In the genomic region with DNA sequence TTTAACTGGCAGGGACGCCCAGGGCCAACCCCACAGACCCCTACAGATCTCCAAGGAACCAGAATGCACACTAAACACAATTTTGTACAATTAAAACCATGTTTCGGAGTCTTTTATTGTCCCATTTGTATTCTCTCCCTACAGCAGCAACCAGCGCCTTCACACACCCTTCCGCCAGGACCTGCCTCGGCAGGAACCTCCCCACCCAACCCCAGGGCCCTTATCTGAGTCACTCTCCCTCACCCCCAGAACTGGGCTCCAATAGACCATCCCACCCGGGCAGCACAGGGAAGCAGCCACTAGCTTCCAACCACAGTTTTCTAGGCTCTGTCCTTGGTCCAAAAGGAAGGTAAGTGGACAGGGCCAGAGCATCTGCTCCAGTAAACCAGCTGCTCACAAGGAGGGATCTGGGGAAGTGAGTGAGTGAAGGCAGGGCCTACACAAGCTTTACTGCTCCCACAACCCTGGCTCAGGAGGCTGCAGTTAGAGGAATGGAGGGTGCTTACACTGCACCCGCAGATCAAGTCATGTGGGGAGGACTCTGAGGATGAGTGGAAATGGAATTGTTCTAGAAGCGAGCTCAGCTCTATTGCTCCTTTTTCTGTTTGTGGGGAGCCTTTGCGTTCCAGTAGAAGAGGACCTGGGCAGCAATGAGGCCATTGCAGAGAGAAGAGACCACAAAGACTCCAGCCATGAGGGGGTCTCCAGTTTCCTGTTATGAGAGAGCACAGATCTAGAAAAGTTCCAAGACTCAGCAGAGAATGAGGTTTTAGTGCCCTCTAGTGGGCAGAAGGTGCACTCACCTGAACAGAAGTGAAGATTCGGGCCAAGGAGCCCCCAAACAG, we compare ENCODE assay signal across 9 mouse cellular contexts. TPM values are rescaled to one million over a fixed set of nuclear protein-coding genes. Genes with fewer than 3 reads are reported as not detected.
DNase-seq lines count a peak whose midpoint lies in the region; ATAC-seq and TF ChIP-seq lines count a peak whose summit lies in the region.
"Had no signal": no experiment of that assay in that cellular context is flagged by ENCODE, and none has a peak within 500 bp of the region (broad histone marks: within the 10 kb centered on the region; RNA-seq: fewer than 3 reads in every experiment).

No protein-coding gene starts in this region.

- no peak overlapping the region for H3K4me2 ChIP-seq in kidney, embryonic 14.5 days (replicated peaks; ENCODE audit: low read depth, low read length)
- H3K4me2 ChIP-seq in liver, embryonic 11.5 days = peak overlapping the region; percentile 17; the same call in 1 of the 2 replicates

- no peak for TF ChIP-seq POLR2A in kidney, adult 2 months (IDR thresholded peaks at IDR 0.05; ENCODE audit: low read depth, low read length)
- TF ChIP-seq POLR2A in cortical plate, adult 2 months (IDR thresholded peaks at IDR 0.05; ENCODE audit: extremely low read depth, insufficient read depth, low read length) = no peak

- H3K9me3 ChIP-seq in kidney, embryonic 14.5 days (ENCODE audit: control insufficient read depth, low read length) = no peaks in the 10 kb centered on the region
- no peaks in the 10 kb centered on the region for H3K9me3 ChIP-seq in ES-E14 (ENCODE audit: control insufficient read depth, insufficient read depth, low read depth, low read length)
- no peaks in the 10 kb centered on the region for H3K9me3 ChIP-seq in liver, embryonic 11.5 days (ENCODE audit: control insufficient read depth, low read length)
- H3K9me3 ChIP-seq: megakaryocyte, embryonic 14.5 days had no signal

- peak; percentile 71 for TF ChIP-seq CTCF in kidney, adult 2 months (conservative IDR thresholded peaks at IDR 0.05; ENCODE audit: insufficient read depth, insufficient read length, low read depth, low read length)
- TF ChIP-seq CTCF in cortical plate, adult 2 months (IDR thresholded peaks at IDR 0.05; ENCODE audit: extremely low read depth, insufficient read depth, low read length) = peak; percentile 72

- 76% methylated on average over 10 of the region's 10 CpGs for WGBS in kidney, adult 2 months
- 81% methylated on average over 10 of the region's 10 CpGs for WGBS in kidney, embryonic 14.5 days
- 66% methylated on average over 10 of the region's 10 CpGs for WGBS in liver, embryonic 11.5 days

- H3K27me3 ChIP-seq in kidney, adult 2 months (replicated peaks; ENCODE audit: control insufficient read depth, insufficient read depth, low read length) = no peaks in the 10 kb centered on the region
- no peaks in the 10 kb centered on the region for H3K27me3 ChIP-seq in kidney, embryonic 14.5 days (ENCODE audit: control insufficient read depth, insufficient read depth, low read length)
- no peaks in the 10 kb centered on the region for H3K27me3 ChIP-seq in liver, embryonic 11.5 days (replicated peaks; ENCODE audit: control insufficient read depth, insufficient read depth, low read length)
- H3K27me3 ChIP-seq: megakaryocyte, embryonic 14.5 days had no signal

- in situ Hi-C loops in ES-E14 (cut with MboI; ENCODE audit: low sequenced_read_pairs in 2 of 2, unreplicated experiment in 2 of 2) = loop anchor here in 1 of 2 experiments (10.0 kb wide), 1 partner anchor 58 kb away; no protein-coding TSS in a partner anchor

- no peak overlapping the region for H3K4me3 ChIP-seq in kidney, adult 2 months (ENCODE audit: insufficient read depth, low read depth, low read length)
- H3K4me3 ChIP-seq in kidney, embryonic 14.5 days (ENCODE audit: low read length) = no peak overlapping the region
- H3K4me3 ChIP-seq in ES-E14 (ENCODE audit: insufficient read depth in 1 of 2, low read depth in 1 of 2, low read length in 2 of 2, poor library complexity in 1 of 2, severe bottlenecking in 1 of 2) = peak overlapping the region; percentile 71 to 76; a peak in 3 of 4 replicates
- H3K4me3 ChIP-seq in cortical plate, adult 2 months (ENCODE audit: insufficient read depth, low read length) = no peak overlapping the region
- H3K4me3 ChIP-seq in liver, embryonic 11.5 days (ENCODE audit: low read depth, low read length) = no peak overlapping the region

- DNase-seq in kidney, adult 2 months = peak; percentile 49
- no peak for DNase-seq in ES-E14 (ENCODE audit: low read depth, low spot score)
- no peak for DNase-seq in liver, embryonic 11.5 days (ENCODE audit: low spot score)
- DNase-seq in retina, postnatal 1 day = peak; percentile 83
- no peak for DNase-seq in layer of hippocampus, adult 9-10 months (ENCODE audit: low spot score)

- peaks cover 3% of the 10 kb centered on the region for H3K36me3 ChIP-seq in kidney, adult 2 months (ENCODE audit: control insufficient read depth, insufficient read depth, low read length)
- peaks cover 56% of the 10 kb centered on the region for H3K36me3 ChIP-seq in kidney, embryonic 14.5 days (ENCODE audit: control insufficient read depth, insufficient read depth, low read length)
- peaks cover 37% of the 10 kb centered on the region for H3K36me3 ChIP-seq in ES-E14 (ENCODE audit: control insufficient read depth, insufficient read depth, low read length, poor library complexity, severe bottlenecking)
- peaks cover 35% of the 10 kb centered on the region for H3K36me3 ChIP-seq in liver, embryonic 11.5 days (ENCODE audit: control insufficient read depth, insufficient read depth, low read length)

- no peak overlapping the region for H3K27ac ChIP-seq in kidney, adult 2 months (ENCODE audit: insufficient read depth, low read depth, low read length)
- H3K27ac ChIP-seq in kidney, embryonic 14.5 days (ENCODE audit: low read depth, low read length) = no peak overlapping the region
- H3K27ac ChIP-seq in ES-E14 (ENCODE audit: insufficient read depth, low read depth, low read length, poor library complexity, severe bottlenecking) = peak overlapping the region; percentile 88
- H3K27ac ChIP-seq in cortical plate, adult 2 months (ENCODE audit: insufficient read depth, low read length) = no peak overlapping the region
- 0 out of 2 replicates have a peak overlapping the region, but pooled peaks have one; percentile 23 for H3K27ac ChIP-seq in liver, embryonic 11.5 days (ENCODE audit: low read depth, low read length)

- H3K9ac ChIP-seq in kidney, embryonic 14.5 days (ENCODE audit: low read depth, low read length) = no peak overlapping the region
- H3K9ac ChIP-seq in ES-E14 (ENCODE audit: insufficient read depth, low read depth, low read length, poor library complexity, severe bottlenecking) = peak overlapping the region; percentile 81; the same call in 1 of the 2 replicates
- H3K9ac ChIP-seq in liver, embryonic 11.5 days (ENCODE audit: low read depth, low read length) = 0 out of 2 replicates have a peak overlapping the region, but pooled peaks have one; percentile 3

- no peak for ATAC-seq in kidney, embryonic 14.5 days (ENCODE audit: low FRiP score, low TSS enrichment)
- ATAC-seq in hematopoietic stem cell, adult 5-6 weeks (replicated peaks in 1 of 2; ENCODE audit: insufficient read depth in 1 of 2, low FRiP score in 2 of 2, low TSS enrichment in 1 of 2, low read depth in 1 of 2, poor library complexity in 2 of 2, severe bottlenecking in 2 of 2) = peak; percentile 30 to 39; a peak in 1 of 4 replicates
- 0 out of 2 replicates have a peak, but pooled peaks have one; percentile 44 for ATAC-seq in liver, embryonic 11.5 days (replicated peaks; ENCODE audit: low FRiP score)

- H3K4me1 ChIP-seq in kidney, adult 2 months (ENCODE audit: control insufficient read depth, insufficient read depth, low read length) = peaks cover 4% of the 10 kb centered on the region; the same call in 1 of the 2 replicates
- peaks cover 5% of the 10 kb centered on the region; the same call in 1 of the 2 replicates for H3K4me1 ChIP-seq in kidney, embryonic 14.5 days (ENCODE audit: control insufficient read depth, insufficient read depth, low read length)
- H3K4me1 ChIP-seq in ES-E14 (ENCODE audit: control insufficient read depth in 2 of 2, insufficient read depth in 2 of 2, low read length in 2 of 2, poor library complexity in 1 of 2) = peaks cover 3 to 14% of the 10 kb centered on the region in 2 experiments; a peak in 3 of 4 replicates
- no peaks in the 10 kb centered on the region for H3K4me1 ChIP-seq in cortical plate, adult 2 months (ENCODE audit: control insufficient read depth, insufficient read depth, low read length)
- peaks cover 35% of the 10 kb centered on the region for H3K4me1 ChIP-seq in liver, embryonic 11.5 days (replicated peaks; ENCODE audit: control insufficient read depth, insufficient read depth, low read length)

RNA-seq across cellular contexts. Expression of a gene that starts 1.7 kb away (rescaled TPM):
- polyA plus RNA-seq in kidney, adult 2 months (2012; rRNA removed) = 0.58 and 0.70 TPM in 2 replicates
- polyA plus RNA-seq in kidney, embryonic 14.5 days (2014; fragmentation: Nextera tagmentation; extraction: Ambion mirVana) = 0.51 TPM in 1 of 2 replicates, not detected in the other
- total RNA-seq in ES-E14 (2012; rRNA removed) = 6.6 and 8.2 TPM in 2 replicates
- 0.25 and 0.28 TPM in 2 replicates for polyA plus RNA-seq in cortical plate, adult 2 months (2012; rRNA removed)
- total RNA-seq in hematopoietic stem cell, adult 5-6 weeks (2017) = 1.5 TPM in 1 of 2 replicates, not detected in the other
- polyA plus RNA-seq in liver, embryonic 11.5 days (2014; fragmentation: Nextera tagmentation; extraction: Ambion mirVana) = not detected in 2 replicates

RNA-seq across cellular contexts. Expression of a gene that starts 5.6 kb away (rescaled TPM):
- 143 and 147 TPM in 2 replicates for polyA plus RNA-seq in kidney, adult 2 months (2012; rRNA removed)
- polyA plus RNA-seq in kidney, embryonic 14.5 days (2014; fragmentation: Nextera tagmentation; extraction: Ambion mirVana) = 42.3 and 71.8 TPM in 2 replicates
- 258 and 349 TPM in 2 replicates for total RNA-seq in ES-E14 (2012; rRNA removed)
- polyA plus RNA-seq in cortical plate, adult 2 months (2012; rRNA removed) = 89.7 and 92.8 TPM in 2 replicates
- 41.3 and 73.7 TPM in 2 replicates for total RNA-seq in hematopoietic stem cell, adult 5-6 weeks (2017)
- polyA plus RNA-seq in liver, embryonic 11.5 days (2014; fragmentation: Nextera tagmentation; extraction: Ambion mirVana) = 20.7 and 24.0 TPM in 2 replicates

RNA-seq across cellular contexts. Expression of a gene that starts 9.1 kb away (rescaled TPM):
- polyA plus RNA-seq in kidney, adult 2 months (2012; rRNA removed) = 8.5 and 10.7 TPM in 2 replicates
- 8.5 and 10.5 TPM in 2 replicates for polyA plus RNA-seq in kidney, embryonic 14.5 days (2014; fragmentation: Nextera tagmentation; extraction: Ambion mirVana)
- total RNA-seq in ES-E14 (2012; rRNA removed) = 23.4 and 32.7 TPM in 2 replicates
- polyA plus RNA-seq in cortical plate, adult 2 months (2012; rRNA removed) = 11.3 and 13.1 TPM in 2 replicates
- total RNA-seq in hematopoietic stem cell, adult 5-6 weeks (2017) = 11.4 and 16.7 TPM in 2 replicates
- polyA plus RNA-seq in liver, embryonic 11.5 days (2014; fragmentation: Nextera tagmentation; extraction: Ambion mirVana) = 21.0 and 22.0 TPM in 2 replicates

RNA-seq across cellular contexts. Expression of a gene that starts 15.4 kb away (rescaled TPM):
- polyA plus RNA-seq in kidney, adult 2 months (2012; rRNA removed) = 200 and 244 TPM in 2 replicates
- 729 and 1,177 TPM in 2 replicates for polyA plus RNA-seq in kidney, embryonic 14.5 days (2014; fragmentation: Nextera tagmentation; extraction: Ambion mirVana)
- total RNA-seq in ES-E14 (2012; rRNA removed) = 1,512 and 1,948 TPM in 2 replicates
- polyA plus RNA-seq in cortical plate, adult 2 months (2012; rRNA removed) = 323 and 335 TPM in 2 replicates
- total RNA-seq in hematopoietic stem cell, adult 5-6 weeks (2017) = 838 and 888 TPM in 2 replicates
- polyA plus RNA-seq in liver, embryonic 11.5 days (2014; fragmentation: Nextera tagmentation; extraction: Ambion mirVana) = 755 and 757 TPM in 2 replicates

RNA-seq across cellular contexts. Expression of a gene that starts 24.0 kb away (rescaled TPM):
- 49.9 and 50.8 TPM in 2 replicates for polyA plus RNA-seq in kidney, adult 2 months (2012; rRNA removed)
- 30.7 and 33.3 TPM in 2 replicates for polyA plus RNA-seq in kidney, embryonic 14.5 days (2014; fragmentation: Nextera tagmentation; extraction: Ambion mirVana)
- total RNA-seq in ES-E14 (2012; rRNA removed) = 153 and 161 TPM in 2 replicates
- polyA plus RNA-seq in cortical plate, adult 2 months (2012; rRNA removed) = 132 and 158 TPM in 2 replicates
- 51.2 and 60.8 TPM in 2 replicates for total RNA-seq in hematopoietic stem cell, adult 5-6 weeks (2017)
- polyA plus RNA-seq in liver, embryonic 11.5 days (2014; fragmentation: Nextera tagmentation; extraction: Ambion mirVana) = 22.8 and 26.2 TPM in 2 replicates

Comparison
In these comparisons a context has a peak if more than half of its experiments do, and no peak if none do; other contexts are left out.
1. DNase-seq: peak in kidney, adult 2 months (single experiment) and retina, postnatal 1 day (single experiment); none in ES-E14 (single experiment), liver, embryonic 11.5 days (single experiment) and layer of hippocampus, adult 9-10 months (single experiment).
2. H3K27ac ChIP-seq: peak in ES-E14 (single experiment) and liver, embryonic 11.5 days (single experiment); none in kidney, adult 2 months (single experiment), kidney, embryonic 14.5 days (single experiment) and cortical plate, adult 2 months (single experiment).
3. H3K4me3 ChIP-seq: peak in ES-E14 (2 of 2); none in kidney, adult 2 months (single experiment), kidney, embryonic 14.5 days (single experiment), cortical plate, adult 2 months (single experiment) and liver, embryonic 11.5 days (single experiment).